Mouse (Mus musculus) brown adipose tissue, adult 24 weeks (tissue): ENCODE data around the gene Gtf2h1. TPM values are rescaled to one million over a fixed set of nuclear protein-coding genes. Genes with fewer than 3 reads are reported as not detected.
"Not testable (repeated sequence)": the region's sequence is repeated elsewhere in the genome, so short reads cannot be mapped to it uniquely, and the experiment has no call there.

ENCODE experiments used
- H3K27ac ChIP-seq: fragments of 200-500 bp; replicated peaks from 2 replicates; pipeline ENCODE4 v1.5.1; 2012; ENCODE audit warnings: low read depth, mild to moderate bottlenecking, low read length
- H3K4me1 ChIP-seq: fragments of 200-500 bp; 2 replicates; pipeline ENCODE4 v1.6.1; 2012; ENCODE audit warnings: low read length, mixed read lengths; ENCODE audit not compliant: control insufficient read depth, insufficient read depth, insufficient read length
- H3K4me3 ChIP-seq: fragments of 200-500 bp; 2 replicates; pipeline ENCODE4 v1.5.1; 2012; ENCODE audit warnings: low read depth, mild to moderate bottlenecking, low read length, moderate library complexity; ENCODE audit not compliant: insufficient read depth
- polyA plus RNA-seq: library from polyadenylated mRNA; stranded (reverse); fragments of >200 nt; gene quantifications from 2 replicates; pipeline ENCODE4 v1.2.4, GENCODE M21; 2012; ENCODE audit not compliant: missing spikeins, insufficient read depth, insufficient read length

The Gtf2h1 gene
- polyA plus RNA-seq, 1 experiment = 24.3 TPM

DNA sequence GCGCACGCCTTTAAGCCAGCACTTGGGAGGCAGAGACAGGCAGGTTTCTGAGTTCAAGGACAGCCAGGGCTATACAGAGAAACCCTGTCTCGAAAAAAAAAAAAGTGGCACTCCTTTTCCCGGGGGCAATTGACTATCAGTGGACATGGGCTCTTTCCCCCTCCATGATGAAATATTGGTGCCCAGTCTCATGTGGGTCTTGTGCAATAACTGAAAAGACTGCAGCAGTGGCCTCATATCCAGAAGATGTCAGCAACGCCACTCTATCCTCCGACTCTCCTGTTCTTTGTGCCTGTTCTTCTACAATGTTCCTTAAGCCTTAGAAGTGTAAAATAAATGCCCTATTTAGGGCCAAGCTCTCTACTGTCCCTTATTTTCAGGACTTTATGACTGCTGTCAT, 14.4 kb downstream of the Gtf2h1 start:
- H3K27ac ChIP-seq = no peak overlapping the region
- H3K4me3 ChIP-seq = no peak overlapping the region
- H3K4me1 ChIP-seq = no peaks in the 10 kb centered on the region

DNA sequence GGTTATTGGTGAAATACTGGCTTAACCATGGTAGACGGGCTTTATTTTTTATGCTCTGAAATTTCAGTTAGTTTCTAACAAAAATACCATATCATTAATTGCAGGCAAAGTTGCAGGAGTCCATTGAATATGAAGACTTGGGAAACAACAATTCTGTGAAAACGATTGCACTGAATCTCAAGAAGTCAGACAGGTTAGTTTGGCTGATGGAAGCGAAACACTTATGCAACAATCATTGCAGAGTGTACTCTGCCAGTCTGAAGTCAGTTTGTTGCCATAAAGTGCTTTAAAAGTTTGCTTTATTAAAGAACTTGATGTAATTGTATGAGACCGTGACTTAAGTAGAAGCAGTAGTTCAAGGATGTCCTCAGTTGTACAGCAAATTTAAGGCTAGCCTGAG, 18.1 kb downstream of the Gtf2h1 start:
- Histone ChIP-seq H3K27ac (no peak overlapping the region), H3K4me3 (no peak overlapping the region), H3K4me1 (no peaks in the 10 kb centered on the region)

DNA sequence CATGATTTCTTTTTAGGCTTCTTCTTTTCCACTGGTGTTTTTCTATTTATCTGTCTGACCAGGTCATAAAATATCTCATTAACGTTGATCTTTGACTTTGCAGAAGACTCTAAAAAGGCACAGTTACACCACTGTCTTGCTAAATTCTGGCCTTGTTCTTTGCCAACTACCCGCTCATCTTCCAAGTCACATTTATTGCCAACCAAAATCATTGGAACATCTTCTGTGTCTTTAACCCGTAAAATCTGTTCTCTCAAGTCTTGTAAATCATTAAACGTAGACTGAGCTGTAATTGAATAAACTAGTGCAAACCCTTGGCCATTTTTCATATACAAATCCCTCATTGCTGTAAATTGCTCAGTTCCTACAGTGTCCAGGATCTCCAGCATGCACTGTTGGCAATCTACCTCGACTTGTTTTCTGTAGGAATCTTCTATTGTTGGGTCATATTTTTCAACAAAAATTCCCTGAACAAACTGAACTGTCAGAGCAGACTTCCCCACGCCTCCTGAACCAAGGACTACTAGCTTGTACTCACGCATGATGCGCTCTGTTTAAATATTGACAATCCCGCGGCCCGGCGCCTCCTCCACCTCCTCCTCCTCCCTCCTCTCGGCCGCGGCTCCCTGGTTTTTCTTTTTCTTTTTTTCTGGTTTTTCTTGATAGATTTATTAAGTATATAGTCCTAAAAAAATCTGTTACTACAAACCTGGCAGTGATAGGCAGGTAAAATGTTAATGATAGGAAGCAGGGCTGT, 25.2 kb downstream of the Gtf2h1 start:
- not testable (repeated sequence) for H3K27ac ChIP-seq, H3K4me1 ChIP-seq

DNA sequence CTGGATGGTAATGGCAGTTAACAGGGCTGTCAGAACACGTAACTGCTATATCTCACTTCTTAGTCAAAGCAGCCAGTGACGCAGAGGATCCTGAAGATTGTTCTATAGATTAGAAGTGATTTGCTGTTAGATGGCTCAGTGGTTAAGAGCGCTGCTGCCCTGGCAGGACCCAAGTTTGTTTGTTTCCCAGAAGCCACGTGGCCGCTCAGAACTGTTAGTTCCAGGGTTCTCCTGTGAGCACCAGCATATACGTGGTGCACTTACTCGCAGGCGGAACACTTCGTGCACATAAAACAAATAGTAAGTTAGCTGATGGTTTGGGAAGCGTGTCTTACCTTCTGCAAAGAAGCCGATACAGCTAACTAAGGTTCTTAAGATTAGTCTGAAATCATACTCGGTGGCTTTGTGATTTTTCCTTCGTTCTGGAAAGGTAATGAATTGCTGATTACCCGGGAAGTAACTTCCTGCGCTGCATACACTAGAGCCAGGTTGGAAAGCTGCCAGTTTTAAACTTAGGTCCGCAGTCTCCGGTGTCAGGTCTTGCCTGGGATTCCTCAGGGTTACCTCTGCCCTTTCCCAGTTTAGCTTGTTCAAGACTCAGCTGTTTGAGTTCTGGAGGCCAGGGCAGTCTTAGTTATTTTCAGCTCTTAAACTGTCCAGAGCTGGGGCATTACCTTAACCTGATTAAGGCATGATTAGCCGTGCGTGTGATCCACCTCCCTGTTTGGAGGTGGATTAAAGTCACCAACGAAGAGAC, 31.3 kb downstream of the Gtf2h1 start:
- Histone ChIP-seq H3K27ac (peak overlapping the region; percentile 45), H3K4me1 (peaks cover 16% of the 10 kb centered on the region), H3K4me3 (peak overlapping the region; percentile 7; the same call in 1 of the 2 replicates)

More for the DNA sequence above, 25.2 kb downstream of the Gtf2h1 start:
- not testable (repeated sequence) for H3K4me3 ChIP-seq

DNA sequence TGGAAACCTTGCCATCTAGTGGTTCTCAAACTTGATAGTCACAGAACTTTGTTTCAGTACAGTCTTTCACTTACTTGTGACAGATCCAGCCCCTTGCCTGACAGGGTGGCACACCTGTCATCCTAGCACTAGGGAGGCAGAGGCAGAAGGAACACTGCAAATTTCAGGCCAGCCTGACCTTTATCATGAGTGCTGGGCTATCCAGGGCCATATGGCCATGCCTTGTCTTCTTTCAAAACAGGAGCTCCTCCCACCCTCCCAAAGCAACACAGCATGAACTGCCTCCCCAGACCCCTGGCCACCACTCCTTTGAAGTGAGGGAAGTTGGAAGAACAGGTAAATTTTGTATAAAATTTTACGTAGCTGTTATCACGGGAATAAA, 31.9 kb downstream of the Gtf2h1 start:
- Histone ChIP-seq H3K27ac (peak overlapping the region; percentile 45; the same call in 1 of the 2 replicates), H3K4me1 (peaks cover 16% of the 10 kb centered on the region), H3K4me3 (no peak overlapping the region)

DNA sequence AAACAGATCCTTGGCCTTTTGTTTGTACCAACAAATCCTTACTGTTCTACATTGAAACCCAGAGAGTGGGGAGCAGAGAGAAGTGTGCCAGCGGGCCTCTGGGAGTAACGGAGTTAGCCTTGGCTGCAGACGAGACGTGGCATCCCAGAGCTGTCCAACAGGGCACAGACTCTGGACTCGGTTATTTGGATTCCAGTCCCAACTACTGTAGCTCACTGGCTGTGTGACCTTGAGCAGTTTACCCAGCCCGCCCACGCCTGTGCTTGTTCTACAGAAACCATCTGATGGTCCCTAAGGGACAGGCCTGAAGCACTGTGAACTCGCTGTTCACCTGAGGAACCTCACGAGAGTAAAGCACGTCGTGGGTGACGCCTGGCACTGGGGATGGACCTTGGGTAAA, 34.0 kb downstream of the Gtf2h1 start:
- Histone ChIP-seq H3K27ac (peak overlapping the region; percentile 71), H3K4me3 (no peak overlapping the region), H3K4me1 (peaks cover 18% of the 10 kb centered on the region)

DNA sequence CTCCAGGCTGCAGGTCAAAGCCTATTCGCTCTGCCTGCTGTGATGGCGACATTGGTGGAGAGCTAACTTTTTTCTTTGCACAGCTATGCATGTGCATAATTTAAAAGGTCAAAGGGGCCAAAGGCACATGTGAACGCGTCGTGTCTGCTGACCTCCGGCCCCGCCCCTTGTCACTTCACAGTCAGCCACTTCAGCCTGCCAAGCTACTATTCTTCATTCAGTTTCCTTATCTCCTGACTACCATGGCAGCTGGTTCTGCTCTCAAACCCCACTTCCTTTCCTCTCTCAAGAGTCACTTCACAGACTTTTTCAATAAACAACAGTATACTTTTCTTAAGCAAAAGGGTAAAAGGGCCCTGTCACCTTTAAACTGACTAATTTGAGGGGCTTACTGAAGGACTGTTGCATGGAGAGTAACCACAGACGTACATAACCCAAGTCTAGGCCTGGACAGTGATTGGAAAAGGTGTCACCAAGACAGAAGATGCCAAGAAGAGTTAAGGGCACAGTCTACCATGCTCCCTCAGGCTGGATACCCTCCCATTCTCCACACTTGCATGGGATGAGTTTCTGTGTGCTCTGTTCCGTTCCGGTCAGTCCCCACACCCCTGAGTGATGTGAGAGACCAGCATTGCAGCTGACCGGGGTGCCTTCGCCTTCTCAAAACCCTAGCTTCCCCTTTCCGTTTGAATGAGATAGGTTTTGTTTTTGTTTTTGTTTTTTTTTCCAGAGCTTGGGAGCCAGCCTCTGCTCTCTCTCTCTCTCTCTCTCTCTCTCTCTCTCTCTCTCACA, 35.1 kb downstream of the Gtf2h1 start:
- no peak overlapping the region for H3K4me3 ChIP-seq
- peak overlapping the region; percentile 10 for H3K27ac ChIP-seq
- peaks cover 18% of the 10 kb centered on the region for H3K4me1 ChIP-seq

DNA sequence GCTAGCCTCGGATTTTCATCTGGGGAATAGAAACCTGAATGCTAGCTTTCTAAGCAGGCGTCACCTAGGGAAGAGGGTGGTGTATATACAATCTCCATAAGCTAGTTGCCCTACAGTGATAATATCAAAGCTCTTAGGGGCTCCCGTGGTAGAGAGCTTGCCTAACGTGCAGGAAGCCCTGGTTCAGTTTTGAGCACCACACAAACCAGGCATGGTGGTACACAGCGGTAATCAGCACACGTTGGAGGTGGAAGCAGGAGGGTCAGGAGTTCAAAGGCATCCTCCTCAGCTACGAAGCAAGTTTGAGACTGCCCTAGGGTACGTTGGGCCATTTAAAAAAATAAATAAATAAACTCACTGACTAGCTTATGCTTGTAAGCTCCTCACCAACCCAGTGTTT, 35.8 kb downstream of the Gtf2h1 start:
- Histone ChIP-seq H3K27ac (peak overlapping the region; percentile 10; the same call in 1 of the 2 replicates), H3K4me3 (no peak overlapping the region)

DNA sequence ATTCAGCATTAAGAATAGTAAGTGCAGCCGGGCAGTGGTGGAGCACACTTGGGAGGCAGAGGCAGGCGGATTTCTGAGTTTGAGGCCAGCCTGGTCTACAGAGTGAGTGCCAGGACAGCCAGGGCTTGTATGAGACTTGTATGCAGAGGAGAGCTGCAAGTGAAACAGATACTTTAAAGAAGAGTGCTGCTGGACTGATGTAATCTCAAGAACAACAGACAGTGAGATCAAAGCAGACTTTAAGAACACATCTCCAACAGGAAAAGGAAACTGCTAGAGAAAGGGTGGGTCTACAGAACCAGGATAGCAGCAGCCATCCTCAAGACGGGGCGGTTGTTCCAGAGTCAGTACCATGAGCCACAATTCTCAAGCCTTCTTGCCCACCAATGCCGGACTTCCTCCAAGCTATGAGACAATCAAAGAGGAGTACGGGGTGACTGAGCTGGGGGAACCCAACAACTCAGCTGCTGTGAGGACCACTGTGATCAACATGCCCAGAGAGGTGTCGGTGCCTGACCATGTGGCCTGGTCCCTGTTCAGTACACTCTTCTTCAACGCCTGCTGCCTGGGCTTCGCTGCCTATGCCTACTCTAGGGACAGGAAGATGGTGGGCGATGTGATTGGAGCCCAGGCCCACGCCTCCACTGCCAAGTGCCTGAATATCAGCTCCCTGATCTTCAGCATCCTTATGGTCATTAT, 36.4 kb downstream of the Gtf2h1 start:
- H3K4me1 ChIP-seq = peaks cover 20% of the 10 kb centered on the region
- not testable (repeated sequence) for H3K4me3 ChIP-seq, H3K27ac ChIP-seq

More for the DNA sequence above, 35.8 kb downstream of the Gtf2h1 start:
- peaks cover 18% of the 10 kb centered on the region for H3K4me1 ChIP-seq

DNA sequence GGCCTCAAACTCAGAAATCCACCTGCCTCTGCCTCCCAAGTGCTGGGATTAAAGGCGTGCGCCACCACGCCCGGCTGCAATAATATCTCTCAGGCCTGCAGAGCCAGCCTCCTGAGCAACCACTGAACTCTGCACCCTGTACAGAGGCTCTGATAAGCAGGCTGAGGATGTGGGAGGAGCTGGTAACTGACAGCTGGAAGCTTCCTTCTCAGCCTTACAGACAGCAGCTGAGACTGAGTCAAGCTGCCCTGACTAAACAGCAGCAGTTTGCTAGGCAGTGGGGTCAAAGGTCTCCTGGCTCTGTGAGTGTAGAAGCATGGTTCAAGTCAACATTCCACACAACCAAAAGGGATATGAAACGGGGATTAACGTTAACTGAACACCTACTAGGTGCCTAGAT, 37.4 kb downstream of the Gtf2h1 start:
- Histone ChIP-seq H3K4me1 (peaks cover 19% of the 10 kb centered on the region), H3K4me3 (no peak overlapping the region), H3K27ac (peak overlapping the region; percentile 7; the same call in 1 of the 2 replicates)

DNA sequence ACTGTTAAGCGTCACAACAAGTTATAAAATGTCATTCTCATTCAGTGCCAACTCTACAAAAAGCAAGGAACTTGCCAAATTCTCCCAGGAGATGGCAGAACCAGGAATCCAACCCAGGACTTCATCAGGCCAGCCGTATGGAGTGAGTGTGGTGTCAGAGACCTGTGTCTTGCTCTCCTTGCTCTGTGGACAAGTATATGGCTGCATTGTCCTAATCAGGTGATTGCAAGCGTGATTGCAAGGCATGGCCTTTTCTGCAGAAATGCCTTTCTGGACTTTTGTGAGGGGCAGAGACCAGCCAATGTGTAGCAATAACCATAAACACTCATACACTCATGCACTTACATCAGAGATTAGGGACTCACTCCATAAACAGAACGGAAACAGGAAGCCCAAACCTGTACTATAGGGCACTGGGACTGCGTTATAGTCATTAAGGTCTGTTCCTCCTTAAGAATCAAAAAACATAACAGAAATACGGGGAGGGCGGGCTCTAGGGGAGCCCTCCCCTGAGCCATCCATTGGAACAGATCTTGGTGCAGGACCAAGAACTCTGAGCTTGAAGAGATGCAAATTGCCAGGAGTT, 37.9 kb downstream of the Gtf2h1 start:
- no peak overlapping the region for H3K4me3 ChIP-seq
- H3K27ac ChIP-seq = 0 out of 2 replicates have a peak overlapping the region, but pooled peaks have one; percentile 7
- peaks cover 19% of the 10 kb centered on the region for H3K4me1 ChIP-seq

DNA sequence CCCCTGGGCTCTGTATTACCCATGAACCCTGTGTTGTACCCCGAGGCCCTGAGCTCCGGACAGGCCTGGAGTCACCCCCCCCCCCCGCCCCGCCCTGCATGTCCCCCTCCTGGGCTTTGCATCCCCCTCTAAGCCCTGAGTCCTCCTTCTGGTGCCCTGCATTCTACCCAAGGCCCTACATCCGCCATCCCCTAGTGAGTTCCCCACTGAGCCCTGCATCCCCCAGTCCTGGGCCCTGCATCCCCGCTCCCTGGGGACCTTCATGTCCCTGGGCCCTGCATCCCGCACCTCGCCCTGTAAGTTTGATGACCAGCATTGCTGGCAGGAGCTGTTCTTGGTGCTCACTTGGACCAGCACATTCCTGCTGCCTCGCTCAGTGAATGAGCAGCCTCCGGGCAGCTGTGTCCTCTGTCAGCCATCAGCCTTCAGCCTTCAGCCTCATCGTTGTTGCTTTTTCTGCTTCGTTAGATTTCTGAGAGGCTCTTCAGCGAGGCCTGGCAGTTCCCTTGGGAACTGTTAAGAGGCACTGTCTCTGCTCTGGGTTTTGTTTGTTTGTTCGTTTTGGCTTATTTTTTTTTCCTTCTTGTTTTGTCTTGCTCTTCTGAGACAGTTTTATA, 39.2 kb downstream of the Gtf2h1 start:
- Histone ChIP-seq H3K4me3 (no peak overlapping the region), H3K27ac (no peak overlapping the region), H3K4me1 (peaks cover 21% of the 10 kb centered on the region)

DNA sequence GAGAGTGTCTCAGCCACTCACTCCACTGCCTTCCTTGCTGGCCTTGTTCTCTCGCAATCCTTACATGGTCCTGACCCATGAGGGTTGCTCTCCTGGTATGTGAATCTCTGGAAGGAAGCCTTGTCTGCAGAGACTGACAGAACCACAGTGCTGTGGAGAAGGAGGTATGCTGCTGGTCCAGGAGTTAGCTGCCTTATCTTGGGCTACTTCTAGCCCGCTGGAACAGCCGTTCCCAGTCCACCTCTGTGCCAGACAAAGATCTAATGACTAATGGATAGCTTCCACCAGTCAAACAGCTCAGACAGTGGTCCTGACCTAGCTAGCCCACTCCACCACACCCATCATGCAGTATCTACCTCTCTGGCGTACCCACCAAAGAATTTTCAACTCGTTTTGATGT, 40.5 kb downstream of the Gtf2h1 start:
- peaks cover 18% of the 10 kb centered on the region; the same call in 1 of the 2 replicates for H3K4me1 ChIP-seq
- H3K4me3 ChIP-seq = no peak overlapping the region
- no peak overlapping the region for H3K27ac ChIP-seq

DNA sequence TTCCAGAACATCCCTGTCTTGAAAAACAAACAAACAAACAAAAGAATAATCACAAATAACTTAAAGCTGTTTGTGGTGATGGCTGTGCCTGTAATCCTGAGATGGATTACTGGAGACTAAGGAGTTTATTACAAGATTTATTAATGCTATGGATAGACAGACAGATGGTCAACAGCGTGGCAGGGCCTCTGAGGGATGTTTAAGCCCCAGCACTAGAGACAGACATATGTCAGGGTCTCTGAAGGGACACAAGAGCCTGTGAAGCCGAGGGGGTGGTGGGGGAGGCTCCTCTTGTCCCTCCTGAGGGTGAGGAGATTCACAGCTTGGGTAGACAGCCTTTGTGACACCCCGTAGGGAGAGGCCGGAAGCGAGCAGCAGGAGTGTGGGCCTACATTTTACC, 41.2 kb downstream of the Gtf2h1 start:
- H3K4me1 ChIP-seq = peaks cover 18% of the 10 kb centered on the region; the same call in 1 of the 2 replicates
- H3K27ac ChIP-seq = peak overlapping the region; percentile 20; the same call in 1 of the 2 replicates
- H3K4me3 ChIP-seq = no peak overlapping the region
